Comparison of ENCODE assay signal across 15 mouse cellular contexts in genomic region chr12:72234966-72235365, GRCm38 (mm10). TPM values are rescaled to one million over a fixed set of nuclear protein-coding genes. Genes with fewer than 3 reads are reported as not detected.
DNase-seq lines count a peak whose midpoint lies in the region; ATAC-seq lines count a peak whose summit lies in the region.
"Had no signal": no experiment of that assay in that cellular context is flagged by ENCODE, and none has a peak within 500 bp of the region (broad histone marks: within the 10 kb centered on the region; RNA-seq: fewer than 3 reads in every experiment).

No protein-coding gene starts in this region.

- no peak for ATAC-seq in forebrain, embryonic 12.5 days (ENCODE audit: low FRiP score)
- no peak for ATAC-seq in hindbrain, embryonic 16.5 days
- no peak for ATAC-seq in neural tube, embryonic 13.5 days (ENCODE audit: low read depth)
- ATAC-seq in megakaryocyte, adult 5-6 weeks (ENCODE audit: poor library complexity, severe bottlenecking): no peak
- ATAC-seq: liver, postnatal 0 days had no signal

- no peaks in the 10 kb centered on the region for H3K9me3 ChIP-seq in forebrain, embryonic 12.5 days
- no peaks in the 10 kb centered on the region for H3K9me3 ChIP-seq in hindbrain, embryonic 16.5 days (ENCODE audit: control insufficient read depth, low read length)
- H3K9me3 ChIP-seq in neural tube, embryonic 13.5 days: no peaks in the 10 kb centered on the region
- H3K9me3 ChIP-seq: megakaryocyte, embryonic 14.5 days had no signal

- DNase-seq in cerebellum, adult 9-10 months: peak; percentile 58
- DNase-seq in cerebellum, postnatal 4 days (ENCODE audit: low spot score in 2 of 2): no peak
- no peak for DNase-seq in yolk sac, embryonic 10.5 days (ENCODE audit: low spot score)
- no peak for DNase-seq in left cerebral cortex, adult 11 months (ENCODE audit: low spot score)
- DNase-seq: heart, adult 18-20 months; kidney, adult 8-10 months; liver, postnatal 0 days; spleen, adult 18-20 months had no signal

- no peak overlapping the region for H3K27ac ChIP-seq in forebrain, embryonic 12.5 days
- H3K27ac ChIP-seq in hindbrain, embryonic 16.5 days (ENCODE audit: low read depth, low read length): peak overlapping the region; percentile 48
- peak overlapping the region; percentile 96 for H3K27ac ChIP-seq in neural tube, embryonic 13.5 days (replicated peaks)

- H3K36me3 ChIP-seq in forebrain, embryonic 12.5 days (replicated peaks): no peaks in the 10 kb centered on the region
- H3K36me3 ChIP-seq in hindbrain, embryonic 16.5 days (ENCODE audit: control insufficient read depth, insufficient read depth, low read length): no peaks in the 10 kb centered on the region
- no peaks in the 10 kb centered on the region for H3K36me3 ChIP-seq in neural tube, embryonic 13.5 days

- peaks cover 41% of the 10 kb centered on the region for H3K4me1 ChIP-seq in forebrain, embryonic 12.5 days
- H3K4me1 ChIP-seq in hindbrain, embryonic 16.5 days (ENCODE audit: control insufficient read depth, insufficient read depth, low read depth, low read length): peaks cover 25% of the 10 kb centered on the region
- peaks cover 64% of the 10 kb centered on the region for H3K4me1 ChIP-seq in neural tube, embryonic 13.5 days (replicated peaks)

- H3K9ac ChIP-seq in forebrain, embryonic 12.5 days: peak overlapping the region; percentile 26; the same call in 1 of the 2 replicates
- peak overlapping the region; percentile 87 for H3K9ac ChIP-seq in hindbrain, embryonic 16.5 days (ENCODE audit: low read depth, low read length)
- peak overlapping the region; percentile 89 for H3K9ac ChIP-seq in neural tube, embryonic 13.5 days
- H3K9ac ChIP-seq: liver, postnatal 0 days had no signal

- WGBS in forebrain, embryonic 12.5 days: 86% methylated on average over 9 of the region's 9 CpGs
- WGBS in hindbrain, embryonic 16.5 days: 43% methylated on average over 9 of the region's 9 CpGs
- WGBS in neural tube, embryonic 13.5 days: 35% methylated on average over 9 of the region's 9 CpGs

- peak overlapping the region; percentile 67 for H3K4me3 ChIP-seq in forebrain, embryonic 12.5 days (replicated peaks)
- H3K4me3 ChIP-seq in hindbrain, embryonic 16.5 days (ENCODE audit: low read length): peak overlapping the region; percentile 67
- H3K4me3 ChIP-seq in neural tube, embryonic 13.5 days: peak overlapping the region; percentile 74
- H3K4me3 ChIP-seq: megakaryocyte, embryonic 14.5 days had no signal

- H3K27me3 ChIP-seq in forebrain, embryonic 12.5 days: peaks cover 16% of the 10 kb centered on the region
- H3K27me3 ChIP-seq in hindbrain, embryonic 16.5 days (replicated peaks; ENCODE audit: control insufficient read depth, insufficient read depth, low read length): no peaks in the 10 kb centered on the region
- H3K27me3 ChIP-seq in neural tube, embryonic 13.5 days: no peaks in the 10 kb centered on the region

- peak overlapping the region; percentile 60 for H3K4me2 ChIP-seq in forebrain, embryonic 12.5 days
- H3K4me2 ChIP-seq in hindbrain, embryonic 16.5 days (ENCODE audit: low read length): peak overlapping the region; percentile 61
- peak overlapping the region; percentile 88 for H3K4me2 ChIP-seq in neural tube, embryonic 13.5 days

RNA-seq across cellular contexts. Expression of gene Ccdc175, which starts 50.1 kb away (rescaled TPM):
- polyA plus RNA-seq in forebrain, embryonic 12.5 days (2016; fragmentation: Nextera tagmentation; extraction: Ambion mirVana): 0.09 TPM in 1 of 2 replicates, not detected in the other
- not detected in 2 replicates for polyA plus RNA-seq in hindbrain, embryonic 16.5 days (2015; fragmentation: Nextera tagmentation; extraction: Ambion mirVana)
- not detected in 2 replicates for polyA plus RNA-seq in neural tube, embryonic 13.5 days (2015; fragmentation: Nextera tagmentation; extraction: Ambion mirVana)
- not detected in 2 replicates for total RNA-seq in megakaryocyte, adult 5-6 weeks (2015)
- not detected in 2 replicates for total RNA-seq in megakaryocyte, adult 5-6 weeks (2017)
- total RNA-seq: heart, adult 18-20 months; heart, postnatal 25 days had no signal
- polyA plus RNA-seq: limb, embryonic 11.5 days; liver, postnatal 0 days had no signal

Comparison
In these comparisons a context has a peak if more than half of its experiments do, and no peak if none do; other contexts are left out.
1. H3K9ac ChIP-seq: peak in every context shown above with its lines; median percentile 89 in neural tube, embryonic 13.5 days; 87 in hindbrain, embryonic 16.5 days; 26 in forebrain, embryonic 12.5 days.